ENCODE assay signal across 40 mouse cellular contexts in genomic region chr5:92248614-92249013, GRCm38 (mm10). TPM values are rescaled to one million over a fixed set of nuclear protein-coding genes. Genes with fewer than 3 reads are reported as not detected.
"Had no signal": no experiment of that assay in that cellular context is flagged by ENCODE, and none has a peak within 500 bp of the region (broad histone marks: within the 10 kb centered on the region; RNA-seq: fewer than 3 reads in every experiment).

No protein-coding gene starts in this region.

- H3K9ac ChIP-seq: heart, embryonic 13.5 days; heart, embryonic 15.5 days; hindbrain, embryonic 13.5 days; kidney, embryonic 15.5 days; limb, embryonic 13.5 days; limb, embryonic 15.5 days; liver, embryonic 12.5 days had no signal

- H3K4me2 ChIP-seq: heart, embryonic 11.5 days; heart, embryonic 13.5 days; heart, embryonic 15.5 days; hindbrain, embryonic 13.5 days; kidney, embryonic 15.5 days; limb, embryonic 13.5 days; limb, embryonic 15.5 days; liver, embryonic 12.5 days had no signal

- DNase-seq: gastrocnemius, adult 2 months; gastrocnemius, postnatal 10 days; gastrocnemius, postnatal 25 days; heart, adult 11 months; heart, adult 2 months; heart, postnatal 14 days; heart, postnatal 36 days; kidney, adult 11 months; kidney, adult 2 months; kidney, adult 9 months; kidney, postnatal 14 days; kidney, postnatal 36 days; layer of hippocampus, adult 9-11 months; layer of hippocampus, postnatal 36 days; left cerebral cortex, postnatal 4 days had no signal

- H3K27me3 ChIP-seq: heart, embryonic 13.5 days; heart, embryonic 15.5 days; hindbrain, embryonic 13.5 days; kidney, embryonic 15.5 days; limb, embryonic 13.5 days; limb, embryonic 15.5 days had no signal

- H3K9me3 ChIP-seq: hindbrain, embryonic 13.5 days; limb, embryonic 13.5 days; limb, embryonic 15.5 days; liver, embryonic 12.5 days had no signal

- H3K4me3 ChIP-seq: gastrocnemius, adult 2 months; heart, adult 2 months; heart, embryonic 13.5 days; heart, embryonic 15.5 days; hindbrain, embryonic 13.5 days; kidney, embryonic 15.5 days; limb, embryonic 13.5 days; limb, embryonic 15.5 days; liver, embryonic 12.5 days had no signal

- ATAC-seq: hindbrain, embryonic 16.5 days; inflammation-experienced regulatory T-cells, adult 6 months; liver, embryonic 12.5 days had no signal

- H3K27ac ChIP-seq: gastrocnemius, adult 2 months; heart, adult 2 months; heart, embryonic 13.5 days; heart, embryonic 15.5 days; hindbrain, embryonic 13.5 days; kidney, embryonic 15.5 days; kidney, postnatal 0 days; limb, embryonic 13.5 days; limb, embryonic 15.5 days; liver, embryonic 12.5 days had no signal

- H3K4me1 ChIP-seq: kidney, embryonic 15.5 days; limb, embryonic 13.5 days; liver, embryonic 12.5 days had no signal

- H3K36me3 ChIP-seq: heart, embryonic 13.5 days; heart, embryonic 15.5 days; hindbrain, embryonic 13.5 days; kidney, embryonic 15.5 days; limb, embryonic 13.5 days; limb, embryonic 15.5 days; liver, embryonic 12.5 days had no signal

RNA-seq across cellular contexts. Expression of gene Ppef2, which starts 7.5 kb away (rescaled TPM):
- total RNA-seq: gastrocnemius, adult 2 months; gastrocnemius, postnatal 10 days; gastrocnemius, postnatal 25 days; heart, adult 2 months; heart, postnatal 14 days; heart, postnatal 36 days; hematopoietic stem cell, adult 5-6 weeks; liver, adult 2 months had no signal
- polyA plus RNA-seq: heart, embryonic 13.5 days; heart, embryonic 15.5 days; heart, postnatal 0 days; hindbrain, embryonic 11.5 days; liver, embryonic 12.5 days had no signal

RNA-seq across cellular contexts. Expression of gene U90926, which starts 33.4 kb away (rescaled TPM):
- total RNA-seq: gastrocnemius, adult 2 months; gastrocnemius, postnatal 10 days; gastrocnemius, postnatal 25 days; heart, adult 2 months; heart, postnatal 14 days; heart, postnatal 36 days; hematopoietic stem cell, adult 5-6 weeks; layer of hippocampus, adult 18-20 months; layer of hippocampus, adult 8-10 months; layer of hippocampus, postnatal 14 days; layer of hippocampus, postnatal 36 days; left cerebral cortex, adult 18-20 months; left cerebral cortex, adult 8-10 months; left cerebral cortex, postnatal 10 days; left cerebral cortex, postnatal 25 days; left cerebral cortex, postnatal 4 days; liver, adult 2 months had no signal
- polyA plus RNA-seq: frontal cortex, adult 2 months; gonadal fat pad, adult 2 months; heart, adult 2 months; heart, embryonic 11.5 days; heart, embryonic 13.5 days; heart, embryonic 15.5 days; heart, postnatal 0 days; hindbrain, embryonic 11.5 days; hindbrain, embryonic 13.5 days; hindbrain, embryonic 16.5 days; inflammation-experienced regulatory T-cells, adult 6 months; kidney, adult 2 months; kidney, embryonic 15.5 days; kidney, postnatal 0 days; limb, embryonic 11.5 days; limb, embryonic 15.5 days; liver, adult 2 months; liver, embryonic 12.5 days had no signal
